Mouse (Mus musculus) granulocyte monocyte progenitor cell, adult 5-6 weeks (primary cell): ENCODE results near the gene Ankrd26. TPM values are rescaled to one million over a fixed set of nuclear protein-coding genes. Genes with fewer than 3 reads are reported as not detected.

ENCODE experiments used
- ATAC-seq: replicated peaks from 2 replicates; pipeline ENCODE4 v1.8.0; 2016; ENCODE audit warnings: mild to moderate bottlenecking, moderate TSS enrichment, inconsistent platforms; ENCODE audit not compliant: poor library complexity, severe bottlenecking
- total RNA-seq, 2 experiments: library from RNA; stranded (forward) in 1 of 2; stranded (reverse) in 1 of 2; fragments of 200-712, 200-1000 nt in 1 of 2; fragments of >200 nt in 1 of 2; fragmentation: Nextera tagmentation in 1 of 2; gene quantifications; 2 replicates each; pipeline ENCODE4 v1.2.3; 2014 to 2017

Ankrd26 gene
- total RNA-seq, 2 experiments from 2014 or later: 9.8 to 14.4 TPM

- ATAC-seq: no peak
Measured at GRCm38 (mm10) chr6:118499010-118499409, 63.0 kb downstream of the Ankrd26 start.

- ATAC-seq: no peak
Measured at GRCm38 (mm10) chr6:118482125-118482524, 79.9 kb downstream of the Ankrd26 start.

- ATAC-seq: peak; percentile 92
Measured at GRCm38 (mm10) chr6:118478957-118479708, 82.9 kb downstream of the Ankrd26 start, which contains the start of gene Zfp9. Gene Zfp9 (minus strand): TSS chr6:118479320.

DNA sequence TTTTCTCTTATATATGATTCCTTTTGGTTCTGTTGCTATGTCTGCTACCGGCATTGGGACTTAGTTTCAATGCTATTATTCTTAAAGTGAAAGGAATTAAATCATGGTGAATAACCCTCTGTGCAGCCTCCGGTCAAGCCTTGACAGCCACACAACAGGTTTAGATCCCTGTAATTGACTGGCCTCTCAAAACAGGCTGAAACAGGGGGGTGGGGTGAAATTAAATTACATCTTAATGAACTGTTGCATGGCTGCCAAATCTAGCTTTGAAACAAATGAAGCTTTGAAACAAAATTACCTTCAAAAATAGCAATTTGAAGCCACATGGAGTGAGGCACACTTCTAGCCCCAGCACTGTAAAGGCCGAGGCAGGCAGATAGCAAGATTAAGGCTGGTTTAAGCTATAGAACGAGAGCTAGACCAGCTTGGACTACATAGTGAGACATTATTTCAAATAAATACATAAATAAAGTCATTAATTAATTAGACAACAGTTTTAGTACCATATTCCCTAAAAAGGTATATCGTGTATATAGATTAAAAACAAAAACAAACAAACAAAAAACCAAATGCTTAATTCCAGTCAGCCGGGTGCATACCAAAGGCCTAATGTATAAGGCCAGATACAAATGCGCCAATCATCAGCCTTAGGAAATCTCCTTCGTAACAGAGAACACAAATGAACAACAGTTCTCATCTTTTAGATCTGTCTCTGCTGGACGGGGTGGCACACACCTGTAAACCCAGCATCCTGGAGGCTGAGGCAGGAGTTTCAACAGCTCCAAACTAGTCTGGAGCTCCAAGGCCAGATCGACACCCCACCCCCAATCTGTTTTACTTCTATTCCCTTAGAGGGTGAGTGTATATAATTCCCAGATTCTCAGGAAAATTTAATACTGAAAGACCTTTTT lies 83.9 kb downstream of the Ankrd26 start:
- ATAC-seq: no peak

DNA sequence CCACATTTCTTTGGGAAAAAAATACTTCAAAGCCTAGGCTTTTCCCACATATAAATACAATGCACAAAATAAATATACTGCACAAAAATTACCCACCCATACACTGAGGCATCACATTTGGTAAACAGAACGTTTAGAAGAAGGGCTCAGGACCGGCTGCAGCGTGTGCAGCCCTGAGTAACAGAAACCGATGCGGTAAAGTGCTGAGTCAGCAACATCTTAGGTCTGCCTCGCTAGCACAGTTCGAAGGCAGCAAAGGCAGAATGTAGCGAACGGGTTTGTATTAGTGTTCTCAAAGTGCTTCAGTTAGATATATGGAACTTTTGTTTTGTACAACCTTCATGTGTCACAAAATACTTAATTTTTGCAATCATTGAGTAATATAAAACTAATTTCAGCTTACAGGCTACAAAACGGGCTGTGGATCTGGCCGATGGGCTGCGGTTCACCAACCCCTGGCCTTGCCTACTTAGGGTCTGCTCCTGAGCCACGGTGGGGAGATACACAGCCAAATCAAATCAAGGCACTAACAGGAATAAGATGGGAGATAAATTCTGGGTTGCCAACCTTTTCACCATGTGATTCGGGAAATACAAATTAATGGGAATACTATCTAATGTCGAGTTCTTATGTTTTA lies 99.8 kb downstream of the Ankrd26 start:
- no peak for ATAC-seq

DNA sequence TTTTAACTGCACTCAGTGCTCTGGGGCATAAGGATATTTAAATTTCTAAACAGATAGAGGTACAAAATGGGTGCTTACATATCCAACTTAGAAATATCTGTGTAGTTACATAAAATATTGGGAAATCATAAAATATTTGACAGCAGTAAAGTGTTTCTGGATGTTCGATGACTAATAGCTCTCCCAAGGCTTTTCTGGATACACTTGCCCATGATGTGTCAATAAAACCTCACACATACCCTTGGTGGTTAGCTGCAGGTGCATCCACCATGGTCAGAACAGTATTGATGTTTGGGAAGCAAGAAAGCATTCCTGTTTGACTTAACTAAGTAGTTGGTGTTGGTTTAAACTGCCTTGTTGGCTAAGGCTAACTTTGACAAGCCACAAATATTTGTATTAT lies 104.3 kb downstream of the Ankrd26 start:
- ATAC-seq: no peak

DNA sequence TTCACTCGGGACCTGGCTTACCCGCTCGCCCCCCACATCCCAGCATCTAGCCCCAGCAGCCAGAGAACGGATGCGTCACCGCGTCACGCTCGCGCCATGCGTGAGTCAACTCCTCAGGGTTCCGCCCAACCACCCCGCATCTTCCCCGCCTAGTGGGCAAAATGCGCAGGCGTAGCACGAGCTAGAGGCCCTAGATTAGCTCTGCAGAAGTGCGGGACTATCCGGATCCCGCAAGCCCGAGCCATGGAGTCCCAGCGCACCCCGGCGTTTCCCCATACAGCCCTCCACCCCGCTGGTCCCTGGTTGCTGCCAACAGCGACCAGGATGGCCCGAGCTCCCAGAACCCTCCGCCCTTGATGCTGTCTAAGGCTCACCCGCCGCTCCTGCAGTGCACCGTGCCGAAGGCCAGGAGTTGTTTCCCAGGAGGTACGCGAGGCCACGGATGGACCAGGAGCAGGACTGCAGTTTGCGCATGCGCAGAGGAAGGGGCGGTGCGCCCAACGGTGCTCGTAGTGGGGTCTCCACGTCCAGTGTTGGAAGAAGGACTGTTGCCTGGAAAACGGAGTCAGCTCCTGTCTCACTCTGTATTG lies 106.9 kb downstream of the Ankrd26 start, which contains the start of gene Zfp248:
TSS of gene Zfp248 (minus strand) at position 487 of the 590 bp plus-strand sequence.
- ATAC-seq: peak; percentile 99

- ATAC-seq: no peak
Measured at GRCm38 (mm10) chr6:118454452-118454851, 107.6 kb downstream of the Ankrd26 start.

Other genes with a start within 250 kb of the Ankrd26 start
- gene Bms1, start 142.8 kb downstream of the Ankrd26 start, total RNA-seq (2014; fragmentation: Nextera tagmentation): 31.9 and 41.6 TPM in 2 replicates
- 85.1 and 88.5 TPM in 2 replicates for gene Bms1, start 142.8 kb downstream of the Ankrd26 start, total RNA-seq (2017)
- gene Zfp248, start 106.7 kb downstream of the Ankrd26 start, total RNA-seq (2014; fragmentation: Nextera tagmentation): 3.5 and 5.4 TPM in 2 replicates
- gene Zfp248, start 106.7 kb downstream of the Ankrd26 start, total RNA-seq (2017): 0.56 and 0.93 TPM in 2 replicates
- not detected in 2 replicates for gene Zfp9, start 82.9 kb downstream of the Ankrd26 start, total RNA-seq (2014; fragmentation: Nextera tagmentation)
- gene Zfp9, start 82.9 kb downstream of the Ankrd26 start, total RNA-seq (2017): not detected in 2 replicates